Mouse (Mus musculus) colon, adult 2 months (tissue): ENCODE measurements around the gene Smarca5. TPM values are rescaled to one million over a fixed set of nuclear protein-coding genes. Genes with fewer than 3 reads are reported as not detected.

Experiments
- polyA plus RNA-seq: library from polyadenylated mRNA; depleted of rRNA; stranded (reverse); fragments of >200 nt; gene quantifications from 2 replicates; pipeline ENCODE4 v1.2.3, GENCODE M21; 2012; rRNA removed

Smarca5 gene
- polyA plus RNA-seq: 11.2 and 11.8 TPM in 2 replicates

DNA sequence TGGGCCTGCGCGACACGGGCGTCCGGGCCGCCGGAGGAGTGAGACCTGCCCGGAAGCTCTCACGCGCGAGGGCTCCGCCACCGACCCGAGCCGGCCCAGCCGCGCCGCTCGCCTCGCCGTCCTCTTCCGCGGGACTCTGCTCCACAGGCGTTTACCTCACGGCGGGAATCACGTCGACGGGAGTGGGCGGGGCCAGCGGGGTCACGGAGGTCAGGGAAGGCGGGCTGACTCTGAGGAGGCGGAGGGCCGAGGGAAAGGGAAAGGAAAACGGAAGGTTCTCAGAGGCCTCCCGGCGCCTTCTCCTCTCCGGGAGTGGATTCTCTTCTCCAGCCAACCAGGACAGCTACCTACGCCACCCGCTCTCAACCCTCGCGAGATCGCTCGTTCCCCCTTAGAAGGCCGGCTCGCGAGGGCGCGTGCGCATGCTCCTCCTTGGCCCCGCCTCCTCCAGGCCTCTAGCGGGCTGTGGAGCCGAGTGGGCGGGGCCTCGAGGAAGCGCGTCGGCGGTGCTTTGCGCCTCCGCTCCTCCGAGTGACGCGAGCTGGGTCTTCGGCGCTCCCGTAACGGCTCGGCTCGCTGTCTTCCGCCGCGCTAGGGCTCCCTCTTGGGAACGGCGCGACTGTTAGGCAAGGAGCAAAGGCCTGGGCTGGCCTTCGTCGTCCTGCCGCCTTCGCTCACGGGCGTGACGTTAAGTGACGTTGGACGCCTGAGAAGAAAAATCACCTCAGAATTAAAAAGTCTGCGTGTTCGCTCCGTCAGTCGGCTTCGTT, at the start of gene Smarca5:
Gene Smarca5, minus strand, starts transcription at position 343 of the 770 bp plus-strand sequence.

Other genes starting within 250 kb of the Smarca5 start
- gene Gypa, start 245.7 kb downstream of the Smarca5 start, polyA plus RNA-seq: 0.06 and 0.07 TPM in 2 replicates
- not detected in 2 replicates for gene Frem3, start 128.4 kb downstream of the Smarca5 start, polyA plus RNA-seq
- 14.6 and 15.3 TPM in 2 replicates for gene Gab1, start 141.0 kb upstream of the Smarca5 start, polyA plus RNA-seq